Mouse (Mus musculus) heart, embryonic 11.5 days (tissue): ENCODE measurements around the gene Fasn. TPM values are rescaled to one million over a fixed set of nuclear protein-coding genes. Genes with fewer than 3 reads are reported as not detected.

Experiments
- ATAC-seq: fragments of 200-750 bp; cut with Nextera tagmentation; replicated peaks from 2 replicates; pipeline ENCODE4 v1.8.0; 2017; ENCODE audit warnings: moderate library complexity; ENCODE audit not compliant: insufficient number of reproducible peaks, low FRiP score, low TSS enrichment
- H3K27ac ChIP-seq: fragments of 300-500 bp; sonication (generic); 2 replicates; pipeline ENCODE4 v1.5.1; 2014; ENCODE audit warnings: mild to moderate bottlenecking, low read depth, low read length
- H3K27me3 ChIP-seq: fragments of 300-500 bp; sonication (generic); 2 replicates; pipeline ENCODE4 v1.6.1; 2014; ENCODE audit warnings: mild to moderate bottlenecking, low read length, mixed read lengths; ENCODE audit not compliant: control insufficient read depth, insufficient read depth
- H3K36me3 ChIP-seq: fragments of 300-500 bp; sonication (generic); 2 replicates; pipeline ENCODE4 v1.6.1; 2014; ENCODE audit warnings: mild to moderate bottlenecking, low read length, moderate library complexity, mixed read lengths; ENCODE audit not compliant: control insufficient read depth, insufficient read depth
- H3K4me1 ChIP-seq: fragments of 300-500 bp; sonication (generic); 2 replicates; pipeline ENCODE4 v1.6.1; 2014; ENCODE audit warnings: low read length; ENCODE audit not compliant: control insufficient read depth, insufficient read depth
- H3K4me2 ChIP-seq: fragments of 300-500 bp; sonication (generic); 2 replicates; pipeline ENCODE4 v1.6.1; 2014; ENCODE audit warnings: mild to moderate bottlenecking, moderate library complexity
- H3K4me3 ChIP-seq: fragments of 300-500 bp; sonication (generic); 2 replicates; pipeline ENCODE4 v1.5.1; 2014; ENCODE audit warnings: low read depth, low read length
- H3K9ac ChIP-seq: fragments of 300-500 bp; sonication (generic); 2 replicates; pipeline ENCODE4 v1.6.1; 2014; ENCODE audit warnings: mild to moderate bottlenecking, low read depth, low read length, moderate library complexity
- H3K9me3 ChIP-seq: fragments of 300-500 bp; sonication (generic); replicated peaks from 2 replicates; pipeline ENCODE4 v1.6.1; 2016; ENCODE audit warnings: low read length; ENCODE audit not compliant: control insufficient read depth
- WGBS: fragments of 180-500 bp; shearing (Covaris S2); extraction: QIAGEN DNeasy Blood & Tissue Kit; methylation state at CpG from one replicate; pipeline ENCODE4 v1.1.7; 2014; ENCODE audit not compliant: insufficient replicate concordance; 5-methylcytosine and 5-hydroxymethylcytosine counted together
- polyA plus RNA-seq: library from polyadenylated mRNA; unstranded; fragments of >200 nt; fragmentation: Nextera tagmentation; extraction: Ambion mirVana; gene quantifications from 2 replicates; pipeline ENCODE4 v1.2.1, GENCODE M21; 2014

The Fasn gene
- polyA plus RNA-seq, 1 experiment from 2014 or later, result 33.9 TPM

- Histone ChIP-seq H3K36me3 (peaks cover 22% of the 10 kb centered on the region), H3K27me3 (no peaks in the 10 kb centered on the region), H3K9ac (peak overlapping the region; percentile 88), H3K4me2 (peak overlapping the region; percentile 96), H3K9me3 (no peaks in the 10 kb centered on the region), H3K4me3 (peak overlapping the region; percentile 63), H3K4me1 (peaks cover 39% of the 10 kb centered on the region), H3K27ac (peak overlapping the region; percentile 96)
- ATAC-seq, result peak; percentile 50
- under 1% methylated on average over 40 of the region's 40 CpGs for WGBS
These were observed 798 bp downstream of the Fasn start for GRCm38 (mm10) chr11:120823551-120823947.

- ATAC-seq, result no peak
- no peaks in the 10 kb centered on the region for H3K9me3 ChIP-seq
- H3K4me1 ChIP-seq, result peaks cover 38% of the 10 kb centered on the region
- no peaks in the 10 kb centered on the region for H3K27me3 ChIP-seq
- peaks cover 26% of the 10 kb centered on the region for H3K36me3 ChIP-seq
- H3K4me2 ChIP-seq, result peak overlapping the region; percentile 96
- H3K9ac ChIP-seq, result peak overlapping the region; percentile 88
- peak overlapping the region; percentile 96 for H3K27ac ChIP-seq
- peak overlapping the region; percentile 63 for H3K4me3 ChIP-seq
- 1% methylated on average over 14 of the region's 14 CpGs for WGBS
These were observed 1.4 kb downstream of the Fasn start for GRCm38 (mm10) chr11:120822831-120823550.

- no peak for ATAC-seq
- Histone ChIP-seq H3K9me3 (no peaks in the 10 kb centered on the region), H3K27me3 (no peaks in the 10 kb centered on the region), H3K9ac (peak overlapping the region; percentile 88), H3K4me1 (peaks cover 36% of the 10 kb centered on the region), H3K4me3 (peak overlapping the region; percentile 63), H3K36me3 (peaks cover 32% of the 10 kb centered on the region), H3K27ac (no peak overlapping the region), H3K4me2 (peak overlapping the region; percentile 96)
- 56% methylated on average over 4 of the region's 4 CpGs for WGBS
These were observed 2.0 kb downstream of the Fasn start for GRCm38 (mm10) chr11:120822321-120822720.

GRCm38 (mm10) chr11:120821076-120821922, 3.0 kb downstream of the Fasn start:
- H3K9ac ChIP-seq, result peak overlapping the region; percentile 24; the same call in 1 of the 2 replicates
- H3K4me3 ChIP-seq, result no peak overlapping the region
- peak overlapping the region; percentile 96 for H3K4me2 ChIP-seq
- H3K27ac ChIP-seq, result no peak overlapping the region
- 80% methylated on average over 14 of the region's 14 CpGs for WGBS
- H3K4me1 ChIP-seq, result peaks cover 36% of the 10 kb centered on the region
- no peaks in the 10 kb centered on the region for H3K27me3 ChIP-seq
- H3K36me3 ChIP-seq, result peaks cover 43% of the 10 kb centered on the region
- no peak for ATAC-seq
- H3K9me3 ChIP-seq, result no peaks in the 10 kb centered on the region

GRCm38 (mm10) chr11:120820546-120820945, 3.8 kb downstream of the Fasn start:
- no peak for ATAC-seq
- 92% methylated on average over 14 of the region's 14 CpGs for WGBS
- no peaks in the 10 kb centered on the region for H3K9me3 ChIP-seq
- H3K4me1 ChIP-seq, result peaks cover 30% of the 10 kb centered on the region
- no peak overlapping the region for H3K27ac ChIP-seq
- no peak overlapping the region; the same call in 1 of the 2 replicates for H3K4me2 ChIP-seq
- no peak overlapping the region for H3K4me3 ChIP-seq
- H3K36me3 ChIP-seq, result peaks cover 50% of the 10 kb centered on the region
- no peaks in the 10 kb centered on the region for H3K27me3 ChIP-seq
- H3K9ac ChIP-seq, result 0 out of 2 replicates have a peak overlapping the region, but pooled peaks have one; percentile 24

- no peak for ATAC-seq
- Histone ChIP-seq H3K4me1 (peaks cover 25% of the 10 kb centered on the region), H3K27me3 (no peaks in the 10 kb centered on the region), H3K27ac (no peak overlapping the region), H3K36me3 (peaks cover 60% of the 10 kb centered on the region), H3K9me3 (no peaks in the 10 kb centered on the region), H3K4me2 (no peak overlapping the region), H3K9ac (no peak overlapping the region), H3K4me3 (no peak overlapping the region)
- 90% methylated on average over 6 of the region's 6 CpGs for WGBS
These were observed 4.8 kb downstream of the Fasn start for GRCm38 (mm10) chr11:120819556-120819955.

GRCm38 (mm10) chr11:120818251-120818650, 6.1 kb downstream of the Fasn start:
- Histone ChIP-seq H3K4me2 (no peak overlapping the region), H3K4me1 (peaks cover 24% of the 10 kb centered on the region), H3K9me3 (no peaks in the 10 kb centered on the region), H3K4me3 (no peak overlapping the region), H3K27ac (no peak overlapping the region), H3K36me3 (peaks cover 72% of the 10 kb centered on the region), H3K27me3 (no peaks in the 10 kb centered on the region), H3K9ac (no peak overlapping the region)
- 91% methylated on average over 13 of the region's 13 CpGs for WGBS
- ATAC-seq, result no peak

- Histone ChIP-seq H3K36me3 (peaks cover 80% of the 10 kb centered on the region), H3K27ac (no peak overlapping the region), H3K9ac (no peak overlapping the region), H3K4me2 (no peak overlapping the region), H3K4me3 (no peak overlapping the region), H3K4me1 (peaks cover 15% of the 10 kb centered on the region), H3K9me3 (no peaks in the 10 kb centered on the region), H3K27me3 (no peaks in the 10 kb centered on the region)
- 91% methylated on average over 6 of the region's 6 CpGs for WGBS
- ATAC-seq, result no peak
These were observed 7.0 kb downstream of the Fasn start for GRCm38 (mm10) chr11:120817358-120817757.
